Mouse (Mus musculus) olfactory bulb, adult 2 months (tissue): Measurements from ENCODE around the gene Plcb1. TPM values are rescaled to one million over a fixed set of nuclear protein-coding genes. Genes with fewer than 3 reads are reported as not detected.

ENCODE experiments used
- H3K27ac ChIP-seq: fragments of 200-500 bp; 2 replicates; pipeline ENCODE4 v1.5.1; 2012; ENCODE audit warnings: low read depth, low read length; ENCODE audit not compliant: insufficient read depth
- H3K4me1 ChIP-seq: fragments of 200-500 bp; 2 replicates; pipeline ENCODE4 v1.6.1; 2012; ENCODE audit warnings: low read length; ENCODE audit not compliant: control insufficient read depth, insufficient read depth
- H3K4me3 ChIP-seq: fragments of 200-500 bp; 2 replicates; pipeline ENCODE4 v1.5.1; 2012; ENCODE audit warnings: mild to moderate bottlenecking, low read depth, low read length, moderate library complexity; ENCODE audit not compliant: insufficient read depth
- CTCF ChIP-seq: fragments of 200-500 bp; IDR thresholded peaks from 2 replicates; pipeline ENCODE4 v1.5.1; 2012; ENCODE audit warnings: low read depth, mild to moderate bottlenecking, low read length, moderate library complexity; ENCODE audit not compliant: insufficient read depth
- POLR2A ChIP-seq: fragments of 200-500 bp; IDR thresholded peaks from 2 replicates; pipeline ENCODE4 v1.6.1; 2012; ENCODE audit warnings: mild to moderate bottlenecking, low read depth, low read length, moderate library complexity; ENCODE audit not compliant: insufficient read depth
- WGBS: fragments of 180-500 bp; shearing (Covaris S2); methylation state at CpG from one replicate; pipeline ENCODE4 v1.1.7; 2018; 5-methylcytosine and 5-hydroxymethylcytosine counted together
- polyA plus RNA-seq: library from polyadenylated mRNA; stranded (reverse); fragments of >200 nt; gene quantifications from 2 replicates; pipeline ENCODE4 v1.2.4, GENCODE M21; 2012; ENCODE audit warnings: low replicate concordance; ENCODE audit not compliant: missing spikeins, insufficient read depth, insufficient read length

The Plcb1 gene
- polyA plus RNA-seq, 1 experiment: 72.1 TPM

DNA sequence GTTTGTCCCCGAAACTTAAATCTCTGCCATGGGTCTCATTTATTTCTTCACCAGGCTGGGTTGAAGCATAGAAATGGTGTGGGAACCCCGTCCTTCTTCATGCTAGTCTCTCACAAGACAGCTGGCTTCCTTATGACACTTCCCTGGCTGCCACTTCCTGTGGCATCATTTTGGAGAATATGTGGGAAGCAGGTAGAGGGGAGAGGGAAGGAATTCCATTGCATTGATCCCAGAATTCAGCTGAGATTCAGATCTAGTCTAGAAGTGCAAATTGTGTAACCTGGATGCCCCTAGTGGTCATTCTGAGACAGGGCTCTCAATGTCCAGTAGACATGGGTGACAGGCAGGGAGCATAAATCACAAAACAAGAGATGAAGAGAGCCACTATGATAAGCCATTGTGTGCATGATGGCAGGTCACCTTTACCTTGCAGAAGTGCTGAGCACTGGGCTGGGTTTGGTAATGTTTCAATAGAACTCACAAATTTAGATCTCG lies 466.0 kb downstream of the Plcb1 start:
- no peaks in the 10 kb centered on the region for H3K4me1 ChIP-seq
- TF ChIP-seq POLR2A (no peak), CTCF (no peak)
- no peak overlapping the region for H3K4me3 ChIP-seq
- H3K27ac ChIP-seq: no peak overlapping the region
- WGBS: 98% methylated on average over 3 of the region's 3 CpGs

DNA sequence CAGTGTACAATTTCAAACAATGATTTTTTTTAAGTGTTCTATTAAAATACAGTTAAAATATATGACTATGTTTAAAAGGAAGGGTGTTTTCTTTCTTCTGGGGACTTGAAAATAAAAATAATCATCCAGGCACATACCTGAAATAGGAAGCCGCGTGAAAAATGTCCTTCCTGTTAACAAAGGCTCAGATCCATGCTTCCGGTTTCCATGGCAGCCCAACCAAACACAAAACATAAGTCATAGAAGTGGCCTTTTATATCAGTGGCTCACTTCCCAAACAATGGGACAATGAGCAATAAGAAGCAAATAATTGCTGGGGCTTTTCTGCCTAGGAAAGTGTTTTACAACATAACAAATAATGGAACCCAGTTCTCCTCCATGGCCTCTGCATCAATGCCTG lies 473.3 kb downstream of the Plcb1 start:
- no peaks in the 10 kb centered on the region for H3K4me1 ChIP-seq
- H3K4me3 ChIP-seq: no peak overlapping the region
- TF ChIP-seq POLR2A (no peak), CTCF (no peak)
- 51% methylated on average over 3 of the region's 3 CpGs for WGBS
- no peak overlapping the region for H3K27ac ChIP-seq

DNA sequence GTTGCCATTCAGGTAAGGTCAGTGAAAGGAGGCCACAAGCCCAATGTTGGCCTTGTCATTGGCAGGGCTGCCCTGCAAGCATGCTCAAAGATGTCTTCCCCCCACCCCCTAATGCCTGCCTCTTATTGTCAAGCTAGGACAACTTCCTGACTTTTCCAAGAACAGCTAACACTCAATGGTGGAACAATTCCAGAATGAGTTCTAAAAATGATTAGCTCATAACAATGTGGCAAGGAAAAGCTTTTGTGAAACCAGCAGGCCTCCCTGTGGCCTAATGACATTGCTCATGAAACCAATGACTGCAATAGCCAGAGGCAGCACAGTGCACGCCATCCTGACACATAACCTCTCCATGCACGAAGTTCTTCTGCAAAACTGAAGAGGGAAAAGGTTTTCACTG lies 478.1 kb downstream of the Plcb1 start:
- Histone ChIP-seq H3K4me3 (no peak overlapping the region), H3K27ac (no peak overlapping the region), H3K4me1 (no peaks in the 10 kb centered on the region)
- TF ChIP-seq POLR2A (no peak), CTCF (no peak)
- WGBS: 80% methylated on average over 2 of the region's 2 CpGs

DNA sequence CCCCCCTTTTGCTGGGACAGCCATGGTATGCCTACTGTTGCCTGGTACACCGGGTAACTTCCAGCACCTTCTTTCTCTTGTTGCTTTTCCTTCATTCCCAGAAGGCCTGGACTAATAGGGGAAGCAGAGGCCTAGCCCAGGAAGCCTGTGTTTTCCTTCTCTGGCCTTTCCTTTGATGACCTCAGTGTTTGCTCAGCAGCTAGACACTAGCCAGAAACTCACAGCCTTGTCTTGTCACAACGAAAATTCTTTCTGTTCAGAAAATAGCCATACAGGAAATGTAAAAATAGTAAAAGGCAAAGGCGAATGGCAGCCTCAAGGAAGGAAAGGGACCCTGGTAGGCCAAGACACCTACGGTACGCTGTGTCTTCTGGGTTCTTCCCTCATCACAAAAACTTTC lies 489.1 kb downstream of the Plcb1 start:
- no peaks in the 10 kb centered on the region for H3K4me1 ChIP-seq
- H3K27ac ChIP-seq: no peak overlapping the region
- H3K4me3 ChIP-seq: no peak overlapping the region
- TF ChIP-seq CTCF (no peak), POLR2A (no peak)
- 81% methylated on average over 5 of the region's 5 CpGs for WGBS

DNA sequence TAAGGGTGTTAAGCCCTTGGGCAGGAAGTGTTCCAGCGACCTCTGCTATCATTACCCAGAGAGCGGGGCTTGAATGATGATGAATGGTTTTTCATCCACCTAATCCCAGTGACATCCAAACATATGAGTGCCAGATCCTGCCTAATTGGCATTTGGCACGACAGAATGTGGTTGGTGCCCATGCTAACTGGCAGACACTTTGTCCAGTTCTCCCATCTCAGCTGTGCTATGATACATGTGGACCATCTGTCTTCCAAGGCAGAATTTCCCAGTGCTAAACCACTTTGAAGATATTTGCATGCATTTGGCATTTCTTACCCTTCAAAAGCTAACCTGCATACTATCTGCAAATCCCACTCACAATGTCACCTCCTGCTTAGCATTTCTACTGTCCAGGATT lies 492.6 kb downstream of the Plcb1 start:
- Histone ChIP-seq H3K27ac (no peak overlapping the region), H3K4me1 (no peaks in the 10 kb centered on the region), H3K4me3 (no peak overlapping the region)
- 50% methylated on average over 3 of the region's 3 CpGs for WGBS
- TF ChIP-seq POLR2A: no peak
- TF ChIP-seq CTCF: no peak

DNA sequence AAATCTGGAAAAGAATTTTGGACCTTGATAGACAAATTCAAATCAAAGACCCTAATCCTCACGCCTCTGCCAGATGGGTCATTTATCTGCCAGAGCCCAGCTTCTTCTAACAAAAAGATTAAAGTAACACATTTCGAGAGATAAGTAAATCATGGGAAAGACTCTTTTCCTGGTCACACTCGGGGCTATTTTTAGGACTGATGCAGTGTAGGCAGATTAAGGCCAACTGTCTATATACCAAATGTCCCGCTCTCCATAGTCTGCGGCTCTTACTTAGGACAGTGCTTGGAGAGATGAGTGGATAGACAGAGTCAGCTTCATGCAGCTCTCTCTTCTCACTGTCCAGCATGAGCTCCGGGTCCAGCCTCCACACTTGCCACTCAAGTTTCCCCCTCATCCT lies 493.2 kb downstream of the Plcb1 start:
- WGBS: 60% methylated on average over 6 of the region's 6 CpGs
- Histone ChIP-seq H3K4me1 (no peaks in the 10 kb centered on the region), H3K27ac (no peak overlapping the region), H3K4me3 (no peak overlapping the region)
- no peak for TF ChIP-seq CTCF
- no peak for TF ChIP-seq POLR2A

DNA sequence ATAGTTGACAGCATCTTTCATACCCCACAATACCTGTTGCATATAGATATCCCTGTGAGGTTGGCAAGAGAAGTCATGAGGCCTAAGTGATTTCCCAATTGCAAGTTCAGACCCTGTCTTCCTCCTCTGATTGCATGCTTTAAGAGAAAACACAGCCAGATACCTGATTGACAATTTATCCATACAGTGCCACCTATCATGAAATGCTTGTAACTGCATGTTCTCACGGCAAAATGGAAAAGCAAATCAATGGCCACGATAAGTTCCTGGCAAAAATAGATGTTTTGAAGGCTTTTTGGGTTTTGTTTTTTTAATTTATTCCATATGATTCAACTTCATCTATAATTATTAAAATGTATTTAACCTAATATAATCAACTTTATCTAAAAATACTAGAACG lies 497.9 kb downstream of the Plcb1 start:
- H3K27ac ChIP-seq: no peak overlapping the region
- no peak overlapping the region for H3K4me3 ChIP-seq
- TF ChIP-seq CTCF (no peak), POLR2A (no peak)
- H3K4me1 ChIP-seq: no peaks in the 10 kb centered on the region
- WGBS: 71% methylated on average over 3 of the region's 3 CpGs

DNA sequence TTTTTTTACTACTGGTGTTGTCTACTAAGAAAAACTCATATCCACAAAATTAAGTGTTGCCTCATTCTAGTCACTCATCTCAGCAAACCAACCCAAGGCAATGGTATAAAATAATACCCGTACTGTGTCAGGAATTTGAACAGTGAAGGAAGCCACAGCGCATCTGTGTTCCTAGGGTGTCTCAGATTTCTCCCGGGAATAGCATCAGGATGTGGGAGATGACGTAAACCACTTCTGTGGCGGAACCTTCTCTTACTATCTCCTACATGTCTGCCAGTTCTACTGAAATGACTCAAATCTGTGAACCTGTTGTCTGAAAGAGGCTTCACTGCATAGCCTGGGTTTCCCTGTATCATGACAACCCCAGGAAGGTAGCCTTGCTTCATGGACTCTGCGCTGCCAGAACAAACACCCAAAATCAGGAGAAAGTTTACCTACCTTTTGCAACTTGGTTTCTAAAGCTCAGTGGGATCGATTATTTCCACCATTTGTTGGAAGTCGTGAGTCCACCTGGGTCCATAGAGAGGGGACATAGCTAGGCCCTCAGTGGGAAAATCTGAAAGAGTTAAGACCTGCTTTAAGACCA lies 510.4 kb downstream of the Plcb1 start:
- Histone ChIP-seq H3K4me1 (no peaks in the 10 kb centered on the region), H3K27ac (no peak overlapping the region), H3K4me3 (no peak overlapping the region)
- WGBS: 82% methylated on average over 8 of the region's 8 CpGs
- no peak for TF ChIP-seq CTCF
- no peak for TF ChIP-seq POLR2A

DNA sequence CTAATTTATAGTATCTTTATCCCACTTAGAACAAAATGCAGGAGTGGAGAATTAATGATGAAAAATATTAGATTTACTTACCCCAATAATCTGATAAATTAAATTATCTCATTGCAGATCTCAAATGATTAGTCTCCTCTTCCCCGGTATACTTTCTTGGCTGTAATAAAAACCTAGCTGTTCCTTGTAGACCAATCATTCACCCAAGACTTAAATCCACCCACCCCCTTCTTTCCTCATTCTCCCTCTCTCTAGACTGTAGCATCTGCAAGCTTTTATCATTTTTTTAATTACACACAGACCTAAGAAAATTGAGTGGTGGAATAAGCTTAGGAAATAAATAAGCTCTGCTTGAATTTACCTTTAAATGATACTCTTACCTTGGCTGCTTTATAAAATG lies 514.6 kb downstream of the Plcb1 start:
- Histone ChIP-seq H3K4me3 (no peak overlapping the region), H3K4me1 (no peaks in the 10 kb centered on the region), H3K27ac (no peak overlapping the region)
- TF ChIP-seq CTCF (no peak), POLR2A (no peak)
- 80% methylated on average over 1 of the region's 1 CpGs for WGBS

DNA sequence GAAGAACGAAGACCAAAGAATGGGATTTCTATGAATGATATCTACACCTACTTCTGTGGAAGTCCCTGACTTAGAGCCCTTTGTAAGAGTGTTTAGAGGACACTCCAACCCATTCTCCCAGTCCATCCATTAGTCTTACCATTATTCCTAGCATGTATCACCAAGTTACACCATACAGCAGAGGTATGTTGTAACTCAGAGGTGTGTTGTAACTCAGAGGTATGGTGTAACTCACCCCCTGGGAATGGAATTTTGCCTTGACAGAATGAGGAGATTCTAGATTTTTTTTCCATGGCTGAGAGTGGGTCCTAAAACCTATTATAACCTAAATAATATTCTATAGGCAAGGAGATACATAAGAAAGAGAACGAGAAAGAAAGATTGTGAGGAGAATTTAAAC lies 516.6 kb downstream of the Plcb1 start:
- Histone ChIP-seq H3K27ac (no peak overlapping the region), H3K4me3 (no peak overlapping the region), H3K4me1 (no peaks in the 10 kb centered on the region)
- no peak for TF ChIP-seq POLR2A
- TF ChIP-seq CTCF: no peak
- WGBS: 95% methylated on average over 2 of the region's 2 CpGs
